Mouse (Mus musculus) c-Kit-positive CD71-positive TER-119-positive erythroid progenitor cells, embryonic 14.5 days (primary cell): ENCODE results near the gene Sfxn1.

Experiments used
- DNase-seq: peaks from one replicate; pipeline ENCODE4 v3.0.0-alpha.2; 2013; ENCODE audit warnings: low spot score

Gene Sfxn1

DNA sequence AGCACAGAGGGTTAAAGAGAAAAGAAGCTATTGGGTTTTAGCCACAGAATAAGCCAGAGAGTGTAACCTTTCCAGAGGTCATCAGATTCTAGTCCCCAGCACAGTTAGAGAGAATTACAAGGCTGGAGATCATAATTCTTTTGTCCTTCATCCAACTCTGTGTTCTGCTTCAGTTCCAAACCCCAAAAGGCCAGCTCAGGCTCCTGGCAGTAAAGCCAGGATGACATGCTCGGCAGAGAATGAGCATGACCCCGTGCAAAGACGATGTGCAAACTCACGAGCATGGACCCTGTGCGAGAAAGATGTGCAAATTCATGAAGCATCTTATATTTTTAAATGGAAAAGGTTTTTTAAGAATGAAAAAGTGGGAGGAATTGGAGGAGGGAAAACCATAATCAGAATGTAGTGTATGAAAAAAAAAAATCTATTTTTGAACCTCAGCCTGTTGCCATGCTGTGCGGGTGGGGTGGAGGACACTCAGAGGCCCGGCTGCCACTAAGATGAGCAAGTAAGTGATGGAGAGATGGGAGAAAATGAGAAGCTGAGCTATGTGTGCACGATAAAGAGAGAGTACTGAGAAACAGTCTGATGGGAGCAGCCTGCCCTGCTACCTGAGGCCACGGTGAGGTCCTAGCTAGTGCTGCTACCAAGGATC is 66.2 kb downstream of the Sfxn1 start:
- DNase-seq: no peak

- no peak for DNase-seq
These were observed 72.1 kb downstream of the Sfxn1 start for GRCm38 (mm10) chr13:54143788-54144187.

GRCm38 (mm10) chr13:54144624-54145023 is 73.0 kb downstream of the Sfxn1 start:
- no peak for DNase-seq

DNA sequence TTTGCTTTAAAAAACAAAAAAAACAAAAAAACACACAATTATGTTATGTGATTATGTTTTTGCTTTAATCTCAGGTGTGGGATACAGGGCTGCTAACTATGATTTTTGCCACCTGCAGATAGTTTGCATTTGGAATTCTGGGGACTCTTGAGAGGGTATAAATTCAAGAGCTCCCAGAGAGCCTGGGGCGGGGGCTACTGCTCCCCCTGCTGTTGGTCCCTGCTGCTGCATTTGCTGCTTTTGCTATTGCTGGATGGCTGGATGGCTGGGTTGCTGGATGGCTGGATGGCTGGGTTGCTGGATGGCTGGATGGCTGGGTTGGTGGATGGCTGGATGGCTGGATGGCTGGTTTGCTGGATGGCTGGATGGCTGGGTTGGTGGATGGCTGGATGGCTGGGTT is 75.7 kb downstream of the Sfxn1 start:
- DNase-seq: no peak

DNA sequence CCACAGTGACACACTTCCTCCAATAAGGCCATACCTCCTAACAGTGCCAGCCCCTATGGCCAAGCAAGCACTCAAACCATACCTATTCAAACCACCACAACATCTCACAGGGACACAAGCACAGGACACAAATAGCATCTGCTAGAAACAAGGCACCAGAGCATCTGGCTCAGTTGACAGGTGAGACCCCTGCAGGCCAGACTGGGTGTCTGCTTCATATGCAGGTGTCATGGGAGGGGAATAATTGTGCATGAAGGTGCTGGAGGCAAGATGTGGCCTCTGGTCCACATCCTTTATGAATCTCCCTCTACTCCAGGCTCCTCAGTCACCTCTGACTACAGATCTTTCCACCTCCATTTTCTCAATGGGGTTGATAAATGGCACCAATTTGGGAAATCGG is 80.8 kb downstream of the Sfxn1 start:
- DNase-seq: no peak

GRCm38 (mm10) chr13:54152911-54153310 is 81.2 kb downstream of the Sfxn1 start:
- DNase-seq: no peak

- DNase-seq: no peak
These were observed 82.1 kb downstream of the Sfxn1 start for GRCm38 (mm10) chr13:54153672-54154218.

DNA sequence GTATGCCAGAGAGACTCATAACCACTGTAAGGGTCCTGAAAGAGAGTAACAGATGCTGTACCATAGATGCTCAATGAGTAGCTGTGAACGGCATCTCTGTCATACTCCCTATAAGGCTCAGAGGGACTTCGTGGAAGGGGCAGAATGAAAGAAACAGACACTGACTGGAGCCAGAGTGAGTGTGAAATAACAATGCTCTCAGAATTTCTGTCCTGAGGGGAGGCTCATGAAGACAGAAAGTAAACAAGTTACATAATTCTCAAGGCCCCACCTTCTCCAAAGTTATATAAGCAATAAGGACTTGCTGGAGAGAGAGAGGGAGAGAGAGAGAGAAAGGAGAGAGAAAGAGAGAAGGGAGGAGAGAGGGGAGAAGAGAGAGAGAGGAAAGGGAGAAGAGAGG is 84.2 kb downstream of the Sfxn1 start:
- DNase-seq: no peak
